Mouse (Mus musculus): ENCODE results near the gene Rad9b. TPM values are rescaled to one million over a fixed set of nuclear protein-coding genes. Genes with fewer than 3 reads are reported as not detected.

Rad9b gene
- polyA plus RNA-seq, 1 experiment, result 1.8 TPM

GRCm38 (mm10) chr5:122284183-122285028 lies 69.6 kb downstream of the Rad9b start, which contains the start of gene Pptc7:
Pptc7 (plus strand) TSS chr5:122284365.
- no peak for TF ChIP-seq GATA1 (IDR thresholded peaks at IDR 0.05; ENCODE audit: low read length)

GRCm38 (mm10) chr5:122283828-122284182 lies 70.2 kb downstream of the Rad9b start:
- no peak for TF ChIP-seq GATA1 (IDR thresholded peaks at IDR 0.05; ENCODE audit: low read length)

- TF ChIP-seq GATA1 (IDR thresholded peaks at IDR 0.05; ENCODE audit: low read length), result no peak
Observed at GRCm38 (mm10) chr5:122280827-122281462, 73.1 kb downstream of the Rad9b start.

- no peak for TF ChIP-seq GATA1 (IDR thresholded peaks at IDR 0.05; ENCODE audit: low read length)
Observed at GRCm38 (mm10) chr5:122280422-122280826, 73.6 kb downstream of the Rad9b start.

- TF ChIP-seq GATA1 (IDR thresholded peaks at IDR 0.05; ENCODE audit: low read length), result no peak
Observed at GRCm38 (mm10) chr5:122279799-122280421, 74.1 kb downstream of the Rad9b start.

GRCm38 (mm10) chr5:122278946-122279345 lies 75.1 kb downstream of the Rad9b start:
- no peak for TF ChIP-seq GATA1 (IDR thresholded peaks at IDR 0.05; ENCODE audit: low read length)

- TF ChIP-seq GATA1 (IDR thresholded peaks at IDR 0.05; ENCODE audit: low read length), result no peak
Observed at GRCm38 (mm10) chr5:122274785-122275184, 79.2 kb downstream of the Rad9b start.

Other genes starting within 250 kb of the Rad9b start
- not detected in 2 replicates for gene Ccdc63, start 213.4 kb downstream of the Rad9b start, polyA plus RNA-seq (2012)
- gene Ppp1cc, start 196.0 kb downstream of the Rad9b start, polyA plus RNA-seq (2012), result 154 and 174 TPM in 2 replicates
- gene Hvcn1, start 147.4 kb downstream of the Rad9b start, polyA plus RNA-seq (2012), result 0.29 and 0.55 TPM in 2 replicates
- 5.1 and 5.4 TPM in 2 replicates for gene Tctn1, start 89.8 kb downstream of the Rad9b start, polyA plus RNA-seq (2012)
- 6.8 and 10.2 TPM in 2 replicates for gene Pptc7, start 69.9 kb downstream of the Rad9b start, polyA plus RNA-seq (2012)
- 9.2 and 16.5 TPM in 2 replicates for gene Vps29, start 136 bp upstream of the Rad9b start, polyA plus RNA-seq (2012)
- 50.2 and 84.1 TPM in 2 replicates for gene Gpn3, start 17.6 kb upstream of the Rad9b start, polyA plus RNA-seq (2012)
- 55.1 and 75.6 TPM in 2 replicates for gene Fam216a, start 18.1 kb upstream of the Rad9b start, polyA plus RNA-seq (2012)
- gene Arpc3, start 37.6 kb upstream of the Rad9b start, polyA plus RNA-seq (2012), result 26.9 and 49.4 TPM in 2 replicates
- gene Anapc7, start 67.5 kb upstream of the Rad9b start, polyA plus RNA-seq (2012), result 20.5 and 22.2 TPM in 2 replicates
- 43.2 and 53.5 TPM in 2 replicates for gene Atp2a2, start 148.0 kb upstream of the Rad9b start, polyA plus RNA-seq (2012)

Measured in G1E-ER4 (cell line).